Mouse (Mus musculus): Measurements from ENCODE around the gene Prex1.
"Not testable (repeated sequence)": the region's sequence is repeated elsewhere in the genome, so short reads cannot be mapped to it uniquely, and the experiment has no call there.

The Prex1 gene

GRCm38 (mm10) chr2:166517392-166518174, 196.0 kb downstream of the Prex1 start:
- not testable (repeated sequence) for DNase-seq (ENCODE audit: low spot score in 2 of 2)

- no peak for DNase-seq (ENCODE audit: low spot score in 2 of 2)
Measured at GRCm38 (mm10) chr2:166516818-166517353, 196.7 kb downstream of the Prex1 start.
